Mouse (Mus musculus): ENCODE measurements around the gene Capn2.

DNA sequence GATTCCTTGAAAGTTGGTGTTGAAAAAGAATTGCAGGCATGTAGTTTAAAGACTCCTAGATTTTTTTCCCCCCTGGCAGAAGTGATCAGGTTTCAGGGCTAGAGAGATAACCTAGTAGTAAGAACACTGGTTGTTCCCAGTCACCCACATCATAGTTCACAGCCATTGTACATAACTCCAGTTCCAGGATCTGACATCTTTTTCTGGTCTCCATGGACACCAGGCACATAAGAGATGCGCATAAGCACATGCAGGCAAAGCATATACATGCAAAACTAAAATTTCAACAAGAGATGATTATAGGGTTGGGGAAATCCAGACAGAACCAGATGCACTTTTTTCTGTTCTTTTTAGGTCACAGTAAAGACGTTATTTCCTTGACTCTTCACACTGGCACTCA, 62.3 kb downstream of the Capn2 start:
- TF ChIP-seq GATA1 (IDR thresholded peaks at IDR 0.05; ENCODE audit: borderline replicate concordance, low read length) = no peak
- TF ChIP-seq FLI1 (IDR thresholded peaks at IDR 0.05; ENCODE audit: low read length) = no peak
